ENCODE assay signal across 7 mouse cellular contexts in the genomic region with DNA sequence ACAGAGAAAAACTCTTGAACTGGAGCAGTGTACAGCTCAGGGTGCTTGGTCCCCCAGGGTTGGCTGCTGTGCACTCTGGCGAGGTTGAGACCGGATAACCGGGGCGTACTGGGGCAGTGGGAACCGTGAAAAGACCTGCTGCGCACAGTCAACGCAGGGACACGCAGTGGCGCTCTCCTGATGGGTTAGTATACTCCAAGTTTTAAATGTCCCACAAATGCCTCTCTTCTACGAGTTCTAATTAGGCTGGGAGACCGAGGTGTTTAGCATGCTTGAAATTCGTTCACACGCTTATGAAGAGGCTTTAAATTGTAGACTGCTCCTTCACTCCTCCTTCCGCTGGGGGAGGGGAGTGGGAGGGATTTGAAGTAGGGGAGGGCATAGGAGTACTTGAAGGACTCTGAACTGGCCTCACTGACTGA. TPM values are rescaled to one million over a fixed set of nuclear protein-coding genes. Genes with fewer than 3 reads are reported as not detected.
DNase-seq lines count a peak whose midpoint lies in the region; ATAC-seq and TF ChIP-seq lines count a peak whose summit lies in the region.

No protein-coding gene starts in this region.

- no peak for TF ChIP-seq POLR2A in CH12.LX (IDR thresholded peaks at IDR 0.05; ENCODE audit: low read depth, low read length)

- no peak for TF ChIP-seq EP300 in CH12.LX (IDR thresholded peaks at IDR 0.05; ENCODE audit: low read length)

- H3K9ac ChIP-seq in CH12.LX (ENCODE audit: insufficient read depth, low read depth): 0 out of 2 replicates have a peak overlapping the region, but pooled peaks have one; percentile 32
- no peak overlapping the region for H3K9ac ChIP-seq in hindbrain, postnatal 0 days (replicated peaks; ENCODE audit: low read length)
- H3K9ac ChIP-seq in liver, embryonic 13.5 days: peak overlapping the region; percentile 74
- no peak overlapping the region; the same call in 1 of the 2 replicates for H3K9ac ChIP-seq in neural tube, embryonic 11.5 days (ENCODE audit: low read length)

- H3K27me3 ChIP-seq in CH12.LX (replicated peaks): peaks cover 1% of the 10 kb centered on the region
- peaks cover 64% of the 10 kb centered on the region for H3K27me3 ChIP-seq in forebrain, embryonic 10.5 days (ENCODE audit: poor library complexity, severe bottlenecking)
- peaks cover 17% of the 10 kb centered on the region; the same call in 1 of the 2 replicates for H3K27me3 ChIP-seq in hindbrain, postnatal 0 days (ENCODE audit: insufficient read depth, low read length)
- H3K27me3 ChIP-seq in liver, embryonic 13.5 days: peaks cover 11% of the 10 kb centered on the region
- peaks cover 36% of the 10 kb centered on the region for H3K27me3 ChIP-seq in neural tube, embryonic 11.5 days (ENCODE audit: control insufficient read depth, insufficient read depth, low read length)

- TF ChIP-seq RAD21 in CH12.LX (IDR thresholded peaks at IDR 0.05; ENCODE audit: low read depth, low read length): no peak; the same call in 1 of the 2 replicates

- dilution Hi-C loops in CH12.LX (cut with MboI; ENCODE audit: extremely low pct_ligation_motif_present, extremely low pct_unique_long_range_greater_than_20kb, low sequenced_read_pairs): no loop called here

- H3K4me2 ChIP-seq in CH12.LX (ENCODE audit: insufficient read depth, low read depth, poor library complexity, severe bottlenecking): peak overlapping the region; percentile 84
- H3K4me2 ChIP-seq in hindbrain, postnatal 0 days (ENCODE audit: low read depth, low read length): peak overlapping the region; percentile 94
- peak overlapping the region; percentile 91 for H3K4me2 ChIP-seq in liver, embryonic 13.5 days
- H3K4me2 ChIP-seq in neural tube, embryonic 11.5 days (ENCODE audit: low read depth): peak overlapping the region; percentile 99

- H3K27ac ChIP-seq in CH12.LX (ENCODE audit: insufficient read depth, low read depth): no peak overlapping the region
- peak overlapping the region; percentile 78 for H3K27ac ChIP-seq in forebrain, embryonic 10.5 days
- H3K27ac ChIP-seq in hindbrain, postnatal 0 days: no peak overlapping the region
- H3K27ac ChIP-seq in liver, embryonic 13.5 days: peak overlapping the region; percentile 84
- no peak overlapping the region for H3K27ac ChIP-seq in neural tube, embryonic 11.5 days (ENCODE audit: low read depth, low read length)

- DNase-seq in CH12.LX (ENCODE audit: extremely low read depth) (no peak), ZHBTc4 (ENCODE audit: low read depth, low spot score) (peak; percentile 78)
- peak; percentile 51 for DNase-seq in forebrain, embryonic 10.5 days (ENCODE audit: extremely low spot score, low spot score)
- DNase-seq in hindbrain, postnatal 0 days (ENCODE audit: low spot score): peak; percentile 23
- peak; percentile 65 for DNase-seq in liver, embryonic 13.5 days
- peak; percentile 60 for DNase-seq in neural tube, embryonic 11.5 days (ENCODE audit: low spot score)
- no peak for DNase-seq in left cerebral cortex, adult 11 months (ENCODE audit: low spot score)

- H3K36me3 ChIP-seq in CH12.LX (replicated peaks in 1 of 2; ENCODE audit: control insufficient read depth in 1 of 2, insufficient read depth in 1 of 2, low read length in 1 of 2): peaks cover 0 to 18% of the 10 kb centered on the region in 2 experiments
- no peaks in the 10 kb centered on the region for H3K36me3 ChIP-seq in forebrain, embryonic 10.5 days (replicated peaks)
- no peaks in the 10 kb centered on the region for H3K36me3 ChIP-seq in hindbrain, postnatal 0 days (ENCODE audit: insufficient read depth, low read length)
- peaks cover 18% of the 10 kb centered on the region for H3K36me3 ChIP-seq in liver, embryonic 13.5 days
- H3K36me3 ChIP-seq in neural tube, embryonic 11.5 days (ENCODE audit: control insufficient read depth, insufficient read depth, low read length): no peaks in the 10 kb centered on the region

- no peaks in the 10 kb centered on the region for H3K79me2 ChIP-seq in CH12.LX (replicated peaks; ENCODE audit: control insufficient read depth, extremely low read depth, insufficient read depth, poor library complexity, severe bottlenecking)

- H3K4me1 ChIP-seq in CH12.LX (ENCODE audit: control insufficient read depth in 1 of 2, insufficient read depth in 2 of 2): peaks cover 6% of the 10 kb centered on the region in 2 experiments; a peak in 3 of 4 replicates
- peaks cover 57% of the 10 kb centered on the region for H3K4me1 ChIP-seq in forebrain, embryonic 10.5 days
- no peaks in the 10 kb centered on the region; the same call in 1 of the 2 replicates for H3K4me1 ChIP-seq in hindbrain, postnatal 0 days (ENCODE audit: insufficient read depth, low read length)
- H3K4me1 ChIP-seq in liver, embryonic 13.5 days (replicated peaks): peaks cover 49% of the 10 kb centered on the region
- peaks cover 23% of the 10 kb centered on the region for H3K4me1 ChIP-seq in neural tube, embryonic 11.5 days (ENCODE audit: control insufficient read depth, insufficient read depth, low read length)

- in situ Hi-C loops in CH12.LX (cut with MboI; ENCODE audit: low pct_ligation_motif_present, low pct_unique_long_range_greater_than_20kb, low sequenced_read_pairs): no loop called here

- no peak for ATAC-seq in hindbrain, postnatal 0 days
- no peak for ATAC-seq in liver, embryonic 13.5 days (ENCODE audit: low read depth)
- no peak for ATAC-seq in neural tube, embryonic 11.5 days (ENCODE audit: insufficient read depth, low FRiP score, low TSS enrichment)

- peaks cover 14% of the 10 kb centered on the region for H3K9me3 ChIP-seq in CH12.LX (replicated peaks; ENCODE audit: low read length)
- no peaks in the 10 kb centered on the region for H3K9me3 ChIP-seq in forebrain, embryonic 10.5 days
- H3K9me3 ChIP-seq in hindbrain, postnatal 0 days (ENCODE audit: low read length): no peaks in the 10 kb centered on the region
- no peaks in the 10 kb centered on the region for H3K9me3 ChIP-seq in liver, embryonic 13.5 days (replicated peaks)
- H3K9me3 ChIP-seq in neural tube, embryonic 11.5 days (ENCODE audit: control insufficient read depth, low read length): no peaks in the 10 kb centered on the region

- H3K4me3 ChIP-seq in CH12.LX (replicated peaks in 1 of 3; ENCODE audit: low read depth in 2 of 3, low read length in 2 of 3, poor library complexity in 1 of 3): peak overlapping the region in 2 of 3 experiments; percentile 29 to 65
- peak overlapping the region; percentile 74 for H3K4me3 ChIP-seq in forebrain, embryonic 10.5 days
- peak overlapping the region; percentile 63 for H3K4me3 ChIP-seq in hindbrain, postnatal 0 days (ENCODE audit: low read length)
- H3K4me3 ChIP-seq in liver, embryonic 13.5 days (replicated peaks): peak overlapping the region; percentile 59
- H3K4me3 ChIP-seq in neural tube, embryonic 11.5 days (ENCODE audit: low read depth, low read length): peak overlapping the region; percentile 57

- TF ChIP-seq CTCF in CH12.LX (conservative IDR thresholded peaks at IDR 0.05 in 1 of 2, IDR thresholded peaks at IDR 0.05 in 1 of 2; ENCODE audit: low read depth in 2 of 2, low read length in 2 of 2): no peak
- no peak for TF ChIP-seq CTCF in hindbrain, postnatal 0 days (IDR thresholded peaks at IDR 0.05; ENCODE audit: low read depth)

- under 1% methylated on average over 14 of the region's 14 CpGs for WGBS in forebrain, embryonic 10.5 days
- 1% methylated on average over 14 of the region's 14 CpGs for WGBS in hindbrain, postnatal 0 days
- WGBS in liver, embryonic 13.5 days (ENCODE audit: insufficient replicate concordance): under 1% methylated on average over 14 of the region's 14 CpGs
- WGBS in neural tube, embryonic 11.5 days: 0% methylated on average over 14 of the region's 14 CpGs

TF ChIP-seq in CH12.LX, 34 proteins besides CTCF, POLR2A, EP300 and RAD21:
- TF ChIP-seq ELF1 (IDR thresholded peaks at IDR 0.05; ENCODE audit: low read depth, low read length) (peak; percentile 47; the same call in 1 of the 2 replicates), GABPA (IDR thresholded peaks at IDR 0.05; ENCODE audit: insufficient replicate concordance, low read depth, low read length) (no peak)
TF ChIP-seq in CH12.LX: peak in this region for 1.

RNA-seq across cellular contexts. Expression of gene Fzd5, which starts 1.1 kb away (rescaled TPM):
- 0.84 and 1.1 TPM in 2 replicates for total RNA-seq in CH12.LX (2012; rRNA removed)
- total RNA-seq in CH12.LX (2014; rRNA removed): 0.23 and 0.40 TPM in 2 replicates
- polyA plus RNA-seq in CH12.LX (2012; ENCODE audit: insufficient read length, low read depth): 0.31 and 0.47 TPM in 2 replicates
- polyA plus RNA-seq in forebrain, embryonic 10.5 days (2016; fragmentation: Nextera tagmentation; extraction: Ambion mirVana): 1.4 and 2.3 TPM in 2 replicates
- total RNA-seq in hindbrain, postnatal 0 days (2014; rRNA removed): 2.7 and 2.8 TPM in 2 replicates
- polyA plus RNA-seq in hindbrain, postnatal 0 days (2015; fragmentation: Nextera tagmentation; extraction: Ambion mirVana): 0.28 and 0.38 TPM in 2 replicates
- polyA plus RNA-seq in liver, embryonic 13.5 days (2015; fragmentation: Nextera tagmentation; extraction: Ambion mirVana): 2.2 and 2.3 TPM in 2 replicates
- polyA plus RNA-seq in neural tube, embryonic 11.5 days (2014; fragmentation: Nextera tagmentation; extraction: Ambion mirVana): 0.37 and 0.49 TPM in 2 replicates

RNA-seq across cellular contexts. Expression of gene Ccnyl1, which starts 48.4 kb away (rescaled TPM):
- total RNA-seq in CH12.LX (2012; rRNA removed): 2.8 and 3.4 TPM in 2 replicates
- 5.3 and 5.6 TPM in 2 replicates for total RNA-seq in CH12.LX (2014; rRNA removed)
- polyA plus RNA-seq in CH12.LX (2012; ENCODE audit: insufficient read length, low read depth): 7.8 and 9.0 TPM in 2 replicates
- 7.0 and 7.1 TPM in 2 replicates for polyA plus RNA-seq in forebrain, embryonic 10.5 days (2016; fragmentation: Nextera tagmentation; extraction: Ambion mirVana)
- total RNA-seq in hindbrain, postnatal 0 days (2014; rRNA removed): 17.5 and 19.7 TPM in 2 replicates
- polyA plus RNA-seq in hindbrain, postnatal 0 days (2015; fragmentation: Nextera tagmentation; extraction: Ambion mirVana): 3.5 and 3.9 TPM in 2 replicates
- 0.87 and 1.1 TPM in 2 replicates for polyA plus RNA-seq in liver, embryonic 13.5 days (2015; fragmentation: Nextera tagmentation; extraction: Ambion mirVana)
- 11.2 and 11.6 TPM in 2 replicates for polyA plus RNA-seq in neural tube, embryonic 11.5 days (2014; fragmentation: Nextera tagmentation; extraction: Ambion mirVana)

Comparison
In these comparisons a context has a peak if more than half of its experiments do, and no peak if none do; other contexts are left out.
1. DNase-seq: peak in ZHBTc4 (single experiment), forebrain, embryonic 10.5 days (single experiment), hindbrain, postnatal 0 days (single experiment), liver, embryonic 13.5 days (single experiment) and neural tube, embryonic 11.5 days (single experiment); none in CH12.LX (single experiment) and left cerebral cortex, adult 11 months (single experiment).
2. H3K27ac ChIP-seq: peak in forebrain, embryonic 10.5 days (single experiment) and liver, embryonic 13.5 days (single experiment); none in CH12.LX (single experiment), hindbrain, postnatal 0 days (single experiment) and neural tube, embryonic 11.5 days (single experiment).
3. H3K9ac ChIP-seq: peak in CH12.LX (single experiment) and liver, embryonic 13.5 days (single experiment); none in hindbrain, postnatal 0 days (single experiment) and neural tube, embryonic 11.5 days (single experiment).
4. Peak in every context shown above with its lines, with median percentiles within 50 percentile points of each other: H3K4me2 ChIP-seq and H3K4me3 ChIP-seq.